Mouse (Mus musculus): Measurements from ENCODE around the gene Xkr8. TPM values are rescaled to one million over a fixed set of nuclear protein-coding genes. Genes with fewer than 3 reads are reported as not detected.

Gene Xkr8
- 1.4 and 2.8 TPM in 2 replicates for polyA plus RNA-seq (2012; rRNA removed; ENCODE audit: low replicate concordance)

GRCm38 (mm10) chr4:132732148-132732684, at the start of gene Xkr8:
Gene Xkr8 (minus strand): TSS chr4:132732546.

GRCm38 (mm10) chr4:132767914-132768876, 35.8 kb upstream of the Xkr8 start, which contains the start of gene Rpa2:
Gene Rpa2 (plus strand): TSS chr4:132768332.

GRCm38 (mm10) chr4:132756974-132757373, 24.6 kb upstream of the Xkr8 start, which contains the start of gene Smpdl3b:
Gene Smpdl3b (minus strand): TSS chr4:132757252.

Other genes starting within 250 kb of the Xkr8 start
- gene Sesn2, start 222.0 kb downstream of the Xkr8 start, polyA plus RNA-seq (2012; rRNA removed; ENCODE audit: low replicate concordance) = 6.8 and 7.7 TPM in 2 replicates
- 83.0 and 87.1 TPM in 2 replicates for gene Atpif1, start 198.9 kb downstream of the Xkr8 start, polyA plus RNA-seq (2012; rRNA removed; ENCODE audit: low replicate concordance)
- 9.2 and 9.6 TPM in 2 replicates for gene Dnajc8, start 197.0 kb downstream of the Xkr8 start, polyA plus RNA-seq (2012; rRNA removed; ENCODE audit: low replicate concordance)
- 2.0 and 3.9 TPM in 2 replicates for gene Ptafr, start 168.5 kb downstream of the Xkr8 start, polyA plus RNA-seq (2012; rRNA removed; ENCODE audit: low replicate concordance)
- 11.1 and 11.6 TPM in 2 replicates for gene Eya3, start 93.6 kb downstream of the Xkr8 start, polyA plus RNA-seq (2012; rRNA removed; ENCODE audit: low replicate concordance)
- 73.6 and 133 TPM in 2 replicates for gene Smpdl3b, start 24.7 kb upstream of the Xkr8 start, polyA plus RNA-seq (2012; rRNA removed; ENCODE audit: low replicate concordance)
- 7.3 and 9.7 TPM in 2 replicates for gene Rpa2, start 35.8 kb upstream of the Xkr8 start, polyA plus RNA-seq (2012; rRNA removed; ENCODE audit: low replicate concordance)
- 2.8 and 4.1 TPM in 2 replicates for gene Themis2, start 63.8 kb upstream of the Xkr8 start, polyA plus RNA-seq (2012; rRNA removed; ENCODE audit: low replicate concordance)
- 13.6 and 14.7 TPM in 2 replicates for gene Ppp1r8, start 110.6 kb upstream of the Xkr8 start, polyA plus RNA-seq (2012; rRNA removed; ENCODE audit: low replicate concordance)
- gene Stx12, start 152.0 kb upstream of the Xkr8 start, polyA plus RNA-seq (2012; rRNA removed; ENCODE audit: low replicate concordance) = 12.5 and 15.2 TPM in 2 replicates
- 7.8 and 9.3 TPM in 2 replicates for gene Fam76a, start 190.0 kb upstream of the Xkr8 start, polyA plus RNA-seq (2012; rRNA removed; ENCODE audit: low replicate concordance)
- 2.6 and 2.7 TPM in 2 replicates for gene Fgr, start 241.5 kb upstream of the Xkr8 start, polyA plus RNA-seq (2012; rRNA removed; ENCODE audit: low replicate concordance)

All from duodenum, adult 2 months (tissue).